Mouse (Mus musculus) forebrain, embryonic 14.5 days (tissue): Measurements from ENCODE around the gene Nxn. TPM values are rescaled to one million over a fixed set of nuclear protein-coding genes. Genes with fewer than 3 reads are reported as not detected.

Experiments used
- ATAC-seq: fragments of 200-750 bp; cut with Nextera tagmentation; 2 replicates; pipeline ENCODE4 v1.8.0; 2017; ENCODE audit warnings: mild to moderate bottlenecking, moderate library complexity
- DNase-seq: peaks from one replicate; pipeline ENCODE4 v3.0.0-alpha.2; 2015; ENCODE audit warnings: low spot score
- H3K27ac ChIP-seq: fragments of 300-500 bp; sonication (generic); 2 replicates; pipeline ENCODE4 v1.5.1; 2014; ENCODE audit warnings: low read depth, mild to moderate bottlenecking, control low read depth, low read length, moderate library complexity
- H3K27me3 ChIP-seq: fragments of 300-500 bp; sonication (generic); replicated peaks from 2 replicates; pipeline ENCODE4 v1.6.1; 2014; ENCODE audit warnings: low read length, control low read depth, mixed read lengths; ENCODE audit not compliant: control insufficient read depth, insufficient read depth
- H3K36me3 ChIP-seq: fragments of 300-500 bp; sonication (generic); 2 replicates; pipeline ENCODE4 v1.6.1; 2014; ENCODE audit warnings: low read length, control low read depth; ENCODE audit not compliant: control insufficient read depth, insufficient read depth
- H3K4me1 ChIP-seq: fragments of 300-500 bp; sonication (generic); 2 replicates; pipeline ENCODE4 v1.6.1; 2014; ENCODE audit warnings: antibody characterized with exemption, low read length, control low read depth; ENCODE audit not compliant: control insufficient read depth, insufficient read depth
- H3K4me2 ChIP-seq: fragments of 300-500 bp; sonication (generic); 2 replicates; pipeline ENCODE4 v1.6.1; 2014; ENCODE audit warnings: mild to moderate bottlenecking, control low read depth, low read length
- H3K4me3 ChIP-seq: fragments of 300-500 bp; sonication (generic); 2 replicates; pipeline ENCODE4 v1.5.1; 2014; ENCODE audit warnings: low read depth, low read length, control low read depth
- H3K9ac ChIP-seq: fragments of 300-500 bp; sonication (generic); 2 replicates; pipeline ENCODE4 v1.6.1; 2014; ENCODE audit warnings: mild to moderate bottlenecking, low read length, control low read depth, moderate library complexity
- H3K9me3 ChIP-seq: fragments of 300-500 bp; sonication (generic); replicated peaks from 2 replicates; pipeline ENCODE4 v1.6.1; 2016; ENCODE audit warnings: low read length, control low read depth, mixed read lengths; ENCODE audit not compliant: control insufficient read depth
- WGBS: fragments of 180-500 bp; shearing (Covaris S2); extraction: QIAGEN DNeasy Blood & Tissue Kit; methylation state at CpG from one replicate; pipeline ENCODE4 v1.1.7; 2014; 5-methylcytosine and 5-hydroxymethylcytosine counted together
- polyA plus RNA-seq: library from polyadenylated mRNA; unstranded; fragments of >200 nt; fragmentation: Nextera tagmentation; extraction: Ambion mirVana; gene quantifications from 2 replicates; pipeline ENCODE4 v1.2.1, GENCODE M21; 2014

Nxn gene
- polyA plus RNA-seq, 1 experiment from 2014 or later = 21.2 TPM

GRCm38 (mm10) chr11:76392996-76393395 lies 5.9 kb downstream of the Nxn start:
- H3K9ac ChIP-seq = no peak overlapping the region
- H3K27me3 ChIP-seq = no peaks in the 10 kb centered on the region
- H3K27ac ChIP-seq = no peak overlapping the region
- no peak overlapping the region for H3K4me3 ChIP-seq
- no peaks in the 10 kb centered on the region for H3K9me3 ChIP-seq
- ATAC-seq (no peak), DNase-seq (no peak)
- H3K4me1 ChIP-seq = peaks cover 6% of the 10 kb centered on the region; the same call in 1 of the 2 replicates
- H3K36me3 ChIP-seq = no peaks in the 10 kb centered on the region
- WGBS = 92% methylated on average over 11 of the region's 11 CpGs
- H3K4me2 ChIP-seq = no peak overlapping the region

- no peak overlapping the region for H3K4me2 ChIP-seq
- ATAC-seq (no peak), DNase-seq (no peak)
- no peak overlapping the region for H3K9ac ChIP-seq
- H3K27me3 ChIP-seq = no peaks in the 10 kb centered on the region
- H3K4me3 ChIP-seq = no peak overlapping the region
- peaks cover 5% of the 10 kb centered on the region; the same call in 1 of the 2 replicates for H3K4me1 ChIP-seq
- no peaks in the 10 kb centered on the region for H3K9me3 ChIP-seq
- no peaks in the 10 kb centered on the region for H3K36me3 ChIP-seq
- WGBS = 79% methylated on average over 7 of the region's 7 CpGs
- H3K27ac ChIP-seq = no peak overlapping the region
Measured at GRCm38 (mm10) chr11:76392532-76392931, 6.4 kb downstream of the Nxn start.

GRCm38 (mm10) chr11:76388711-76389110 lies 10.2 kb downstream of the Nxn start:
- H3K9me3 ChIP-seq = no peaks in the 10 kb centered on the region
- H3K4me1 ChIP-seq = peaks cover 26% of the 10 kb centered on the region
- no peak overlapping the region for H3K4me3 ChIP-seq
- peak; percentile 54 for DNase-seq
- WGBS = 6% methylated on average over 7 of the region's 7 CpGs
- H3K4me2 ChIP-seq = peak overlapping the region; percentile 34; the same call in 1 of the 2 replicates
- no peaks in the 10 kb centered on the region for H3K27me3 ChIP-seq
- no peaks in the 10 kb centered on the region for H3K36me3 ChIP-seq
- H3K9ac ChIP-seq = no peak overlapping the region
- no peak overlapping the region for H3K27ac ChIP-seq
- no peak; the same call in 1 of the 2 replicates for ATAC-seq

GRCm38 (mm10) chr11:76387097-76387496 lies 11.8 kb downstream of the Nxn start:
- Histone ChIP-seq H3K9me3 (no peaks in the 10 kb centered on the region), H3K36me3 (no peaks in the 10 kb centered on the region), H3K9ac (no peak overlapping the region), H3K27me3 (no peaks in the 10 kb centered on the region), H3K4me1 (peaks cover 37% of the 10 kb centered on the region), H3K4me3 (no peak overlapping the region), H3K27ac (no peak overlapping the region), H3K4me2 (no peak overlapping the region)
- ATAC-seq (no peak), DNase-seq (no peak)
- 76% methylated on average over 1 of the region's 1 CpGs for WGBS

- peak overlapping the region; percentile 2; the same call in 1 of the 2 replicates for H3K9ac ChIP-seq
- no peaks in the 10 kb centered on the region for H3K36me3 ChIP-seq
- no peaks in the 10 kb centered on the region for H3K9me3 ChIP-seq
- no peaks in the 10 kb centered on the region for H3K27me3 ChIP-seq
- DNase-seq (no peak), ATAC-seq (no peak)
- peaks cover 37% of the 10 kb centered on the region for H3K4me1 ChIP-seq
- 7% methylated on average over 3 of the region's 3 CpGs for WGBS
- H3K4me3 ChIP-seq = no peak overlapping the region
- peak overlapping the region; percentile 79 for H3K27ac ChIP-seq
- no peak overlapping the region for H3K4me2 ChIP-seq
Measured at GRCm38 (mm10) chr11:76385746-76386145, 13.2 kb downstream of the Nxn start.

- 6% methylated on average over 4 of the region's 4 CpGs for WGBS
- no peaks in the 10 kb centered on the region for H3K9me3 ChIP-seq
- peak; percentile 85 for DNase-seq
- peaks cover 42% of the 10 kb centered on the region for H3K4me1 ChIP-seq
- peak overlapping the region; percentile 79 for H3K27ac ChIP-seq
- H3K4me2 ChIP-seq = no peak overlapping the region
- H3K36me3 ChIP-seq = no peaks in the 10 kb centered on the region
- H3K9ac ChIP-seq = peak overlapping the region; percentile 2; the same call in 1 of the 2 replicates
- no peaks in the 10 kb centered on the region for H3K27me3 ChIP-seq
- no peak overlapping the region for H3K4me3 ChIP-seq
- peak; percentile 74 for ATAC-seq
Measured at GRCm38 (mm10) chr11:76385017-76385416, 13.9 kb downstream of the Nxn start.

- peak; percentile 68 for DNase-seq
- Histone ChIP-seq H3K27me3 (no peaks in the 10 kb centered on the region), H3K9ac (no peak overlapping the region), H3K4me2 (no peak overlapping the region), H3K27ac (peak overlapping the region; percentile 79), H3K4me1 (peaks cover 42% of the 10 kb centered on the region), H3K9me3 (no peaks in the 10 kb centered on the region), H3K4me3 (no peak overlapping the region), H3K36me3 (no peaks in the 10 kb centered on the region)
- ATAC-seq = no peak
- WGBS = 11% methylated on average over 5 of the region's 5 CpGs
Measured at GRCm38 (mm10) chr11:76384307-76384706, 14.6 kb downstream of the Nxn start.

- Histone ChIP-seq H3K9me3 (no peaks in the 10 kb centered on the region), H3K27ac (peak overlapping the region; percentile 40; the same call in 1 of the 2 replicates), H3K4me3 (no peak overlapping the region), H3K9ac (no peak overlapping the region), H3K36me3 (no peaks in the 10 kb centered on the region), H3K4me1 (peaks cover 37% of the 10 kb centered on the region), H3K27me3 (no peaks in the 10 kb centered on the region), H3K4me2 (no peak overlapping the region)
- WGBS = 7% methylated on average over 13 of the region's 13 CpGs
- ATAC-seq (peak; percentile 35; the same call in 1 of the 2 replicates), DNase-seq (peak; percentile 66)
Measured at GRCm38 (mm10) chr11:76382711-76383324, 16.1 kb downstream of the Nxn start.

GRCm38 (mm10) chr11:76381201-76381885 lies 17.6 kb downstream of the Nxn start:
- no peak for DNase-seq
- 85% methylated on average over 15 of the region's 15 CpGs for WGBS
- no peak overlapping the region for H3K4me2 ChIP-seq

More at GRCm38 (mm10) chr11:76381201-76381885, 17.6 kb downstream of the Nxn start:
- no peak overlapping the region for H3K27ac ChIP-seq
- peaks cover 37% of the 10 kb centered on the region for H3K4me1 ChIP-seq
- no peaks in the 10 kb centered on the region for H3K36me3 ChIP-seq
- H3K9ac ChIP-seq = no peak overlapping the region
- H3K9me3 ChIP-seq = no peaks in the 10 kb centered on the region
- H3K27me3 ChIP-seq = no peaks in the 10 kb centered on the region
- H3K4me3 ChIP-seq = no peak overlapping the region
- ATAC-seq = no peak
